Mouse (Mus musculus) forebrain, embryonic 12.5 days (tissue): ENCODE results near the gene Gm29735. TPM values are rescaled to one million over a fixed set of nuclear protein-coding genes. Genes with fewer than 3 reads are reported as not detected.
"Not testable (repeated sequence)": the region's sequence is repeated elsewhere in the genome, so short reads cannot be mapped to it uniquely, and the experiment has no call there.

Experiments
- ATAC-seq: fragments of 200-750 bp; cut with Nextera tagmentation; 2 replicates; pipeline ENCODE4 v1.8.0; 2017; ENCODE audit warnings: moderate TSS enrichment; ENCODE audit not compliant: low FRiP score
- H3K27ac ChIP-seq: fragments of 300-500 bp; sonication (generic); 2 replicates; pipeline ENCODE4 v1.5.1; 2016; ENCODE audit warnings: mild to moderate bottlenecking
- H3K27me3 ChIP-seq: fragments of 300-500 bp; sonication (generic); 2 replicates; pipeline ENCODE4 v1.6.1; 2016; ENCODE audit warnings: mild to moderate bottlenecking
- H3K36me3 ChIP-seq: fragments of 300-500 bp; sonication (generic); replicated peaks from 2 replicates; pipeline ENCODE4 v1.6.1; 2016; ENCODE audit warnings: mild to moderate bottlenecking
- H3K4me1 ChIP-seq: fragments of 300-500 bp; sonication (generic); 2 replicates; pipeline ENCODE4 v1.6.1; 2016
- H3K4me2 ChIP-seq: fragments of 300-500 bp; sonication (generic); 2 replicates; pipeline ENCODE4 v1.6.1; 2016; ENCODE audit warnings: mild to moderate bottlenecking, moderate library complexity
- H3K4me3 ChIP-seq: fragments of 300-500 bp; sonication (generic); replicated peaks from 2 replicates; pipeline ENCODE4 v1.5.1; 2016; ENCODE audit warnings: mild to moderate bottlenecking
- H3K9ac ChIP-seq: fragments of 300-500 bp; sonication (generic); 2 replicates; pipeline ENCODE4 v1.6.1; 2016; ENCODE audit warnings: mild to moderate bottlenecking
- H3K9me3 ChIP-seq: fragments of 300-500 bp; sonication (generic); 2 replicates; pipeline ENCODE4 v1.6.1; 2016
- WGBS: fragments of 180-500 bp; shearing (Covaris S2); methylation state at CpG from one replicate; pipeline ENCODE4 v1.1.7; 2016; 5-methylcytosine and 5-hydroxymethylcytosine counted together
- polyA plus RNA-seq: library from polyadenylated mRNA; unstranded; fragments of >200 nt; fragmentation: Nextera tagmentation; extraction: Ambion mirVana; gene quantifications from 2 replicates; pipeline ENCODE4 v1.2.1, GENCODE M21; 2016

Gene Gm29735
- polyA plus RNA-seq = not detected in 2 replicates

DNA sequence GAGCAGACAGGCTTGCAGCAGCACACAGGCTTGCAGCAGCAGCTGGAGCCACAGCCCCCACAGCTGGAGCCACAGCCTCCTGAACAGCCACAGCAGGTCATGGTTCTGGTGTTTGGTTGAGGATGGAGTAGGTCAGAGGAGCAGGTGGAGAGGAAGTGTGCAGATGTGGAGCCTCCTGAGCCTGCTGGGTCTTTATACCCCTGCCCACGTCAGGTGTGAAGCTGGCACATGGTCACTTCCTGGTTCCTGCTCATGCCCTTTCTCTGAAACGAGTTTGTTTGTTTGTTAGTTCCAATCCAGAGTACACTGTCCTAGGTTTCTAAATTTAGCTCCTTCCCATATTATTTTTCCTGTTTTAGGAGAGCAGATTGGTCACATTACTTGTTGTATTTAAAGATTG, at the start of gene Gm29735:
Gm29735 (minus strand) TSS at position 101 of the 400 bp plus-strand sequence.
- H3K4me1 ChIP-seq, H3K9me3 ChIP-seq, H3K9ac ChIP-seq, H3K36me3 ChIP-seq, H3K4me3 ChIP-seq, ATAC-seq, H3K27ac ChIP-seq, H3K27me3 ChIP-seq, H3K4me2 ChIP-seq: not testable (repeated sequence)
- WGBS = 52% methylated on average over 2 of the region's 2 CpGs

DNA sequence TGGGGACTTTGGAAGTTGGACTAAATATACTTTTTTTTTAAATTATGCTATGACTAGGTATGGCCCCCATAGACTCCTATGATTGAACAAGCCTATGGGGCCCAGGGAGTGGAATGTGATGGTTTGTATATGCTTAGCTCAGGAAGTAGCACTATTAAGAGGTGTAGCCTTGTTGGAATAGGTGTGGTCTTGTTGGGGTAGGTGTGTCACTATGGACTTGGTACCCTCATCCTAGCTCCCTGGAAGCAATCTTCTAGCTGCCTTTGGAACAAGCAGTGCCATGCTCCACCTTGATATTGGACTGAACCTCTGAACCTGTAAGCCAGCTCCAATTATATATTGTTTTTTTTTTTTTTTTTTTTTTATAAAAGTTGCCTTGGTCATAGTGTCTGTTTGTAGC, 48.6 kb upstream of the Gm29735 start:
- no peak for ATAC-seq

GRCm38 (mm10) chr7:142201064-142201463, 44.2 kb upstream of the Gm29735 start, which contains the start of gene Krtap5-3:
Krtap5-3 (plus strand) TSS chr7:142201364.
- Histone ChIP-seq H3K4me3 (no peak within 1 kb of the TSS), H3K9me3 (no peaks in the 10 kb centered on the region), H3K27ac (no peak within 1 kb of the TSS), H3K36me3 (no peaks in the 10 kb centered on the region), H3K4me2 (no peak within 1 kb of the TSS), H3K4me1 (no peaks in the 10 kb centered on the region), H3K9ac (no peak within 1 kb of the TSS), H3K27me3 (no peaks in the 10 kb centered on the region; the same call in 1 of the 2 replicates)
- WGBS = 83% methylated on average over 1 of the region's 1 CpGs
- no peak for ATAC-seq

More for the DNA sequence above, 48.6 kb upstream of the Gm29735 start:
- Histone ChIP-seq H3K4me2 (no peak overlapping the region), H3K4me3 (no peak overlapping the region), H3K36me3 (no peaks in the 10 kb centered on the region), H3K9me3 (no peaks in the 10 kb centered on the region), H3K27ac (no peak overlapping the region), H3K4me1 (no peaks in the 10 kb centered on the region), H3K9ac (no peak overlapping the region), H3K27me3 (no peaks in the 10 kb centered on the region)

DNA sequence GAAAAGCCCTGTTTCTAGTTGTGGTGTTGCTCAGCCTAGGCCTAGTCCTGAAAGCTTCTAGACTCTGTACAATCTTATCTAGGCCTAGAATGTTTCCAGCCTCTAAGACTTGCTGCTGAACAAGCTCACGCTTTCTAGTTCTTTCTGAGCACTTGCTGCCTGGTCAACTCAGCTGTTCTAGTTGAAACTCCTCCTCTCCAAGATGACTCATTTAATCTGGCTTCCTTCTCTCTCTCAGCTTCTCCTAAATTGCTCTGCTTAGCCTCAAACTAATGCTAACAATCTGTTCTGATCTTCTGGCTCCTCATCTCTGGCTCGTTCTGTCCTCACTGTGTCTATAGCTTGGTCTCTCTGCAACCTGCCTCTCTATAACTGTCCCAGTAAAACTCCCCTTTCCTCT, 41.8 kb upstream of the Gm29735 start:
- H3K4me2 ChIP-seq = no peak overlapping the region
- WGBS = 89% methylated on average over 2 of the region's 2 CpGs
- H3K4me1 ChIP-seq = no peaks in the 10 kb centered on the region
- no peak overlapping the region for H3K27ac ChIP-seq
- H3K9ac ChIP-seq = no peak overlapping the region
- no peak for ATAC-seq
- no peaks in the 10 kb centered on the region; the same call in 1 of the 2 replicates for H3K27me3 ChIP-seq
- H3K4me3 ChIP-seq = no peak overlapping the region
- no peaks in the 10 kb centered on the region for H3K9me3 ChIP-seq
- no peaks in the 10 kb centered on the region for H3K36me3 ChIP-seq

DNA sequence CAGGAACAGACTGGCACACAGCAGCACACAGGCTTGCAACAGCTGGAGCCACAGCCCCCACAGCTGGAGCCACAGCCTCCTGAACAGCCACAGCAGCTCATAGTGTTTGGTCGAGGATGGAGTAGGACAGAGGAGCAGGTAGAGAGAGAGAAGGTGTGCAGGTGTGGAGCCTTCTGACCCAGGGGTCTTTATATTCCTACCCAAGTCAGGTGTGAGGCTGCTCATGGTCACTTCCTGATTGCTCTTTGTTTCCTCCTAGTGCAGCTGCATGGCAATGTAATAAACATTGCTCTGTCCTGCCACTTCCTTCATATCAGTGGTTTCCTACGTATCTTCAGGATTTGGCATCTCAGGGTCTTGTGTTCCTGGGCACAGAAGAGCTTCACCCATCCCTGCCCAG, 33.4 kb upstream of the Gm29735 start, which contains the start of gene Gm10153:
Gm10153 (minus strand) TSS at position 101 of the 400 bp plus-strand sequence.
- Histone ChIP-seq H3K4me2 (no peak within 1 kb of the TSS), H3K27ac (no peak within 1 kb of the TSS), H3K9me3 (no peaks in the 10 kb centered on the region), H3K27me3 (peaks cover 10% of the 10 kb centered on the region; the same call in 1 of the 2 replicates), H3K4me1 (no peaks in the 10 kb centered on the region), H3K9ac (no peak within 1 kb of the TSS), H3K4me3 (no peak within 1 kb of the TSS), H3K36me3 (no peaks in the 10 kb centered on the region)
- ATAC-seq = no peak
- 55% methylated on average over 2 of the region's 2 CpGs for WGBS

GRCm38 (mm10) chr7:142188156-142188555, 31.2 kb upstream of the Gm29735 start:
- WGBS = 72% methylated on average over 2 of the region's 2 CpGs
- H3K4me3 ChIP-seq = no peak overlapping the region
- no peaks in the 10 kb centered on the region for H3K9me3 ChIP-seq
- H3K27ac ChIP-seq = no peak overlapping the region
- H3K4me1 ChIP-seq = no peaks in the 10 kb centered on the region
- ATAC-seq = no peak
- H3K27me3 ChIP-seq = peaks cover 10% of the 10 kb centered on the region; the same call in 1 of the 2 replicates
- no peak overlapping the region for H3K4me2 ChIP-seq
- no peaks in the 10 kb centered on the region for H3K36me3 ChIP-seq
- no peak overlapping the region for H3K9ac ChIP-seq

GRCm38 (mm10) chr7:142181021-142181420, 24.1 kb upstream of the Gm29735 start:
- Histone ChIP-seq H3K27ac (no peak overlapping the region), H3K4me3 (no peak overlapping the region), H3K4me1 (no peaks in the 10 kb centered on the region), H3K9ac (no peak overlapping the region), H3K9me3 (no peaks in the 10 kb centered on the region), H3K4me2 (no peak overlapping the region), H3K27me3 (no peaks in the 10 kb centered on the region), H3K36me3 (no peaks in the 10 kb centered on the region)
- no peak for ATAC-seq
- WGBS = 72% methylated on average over 1 of the region's 1 CpGs

DNA sequence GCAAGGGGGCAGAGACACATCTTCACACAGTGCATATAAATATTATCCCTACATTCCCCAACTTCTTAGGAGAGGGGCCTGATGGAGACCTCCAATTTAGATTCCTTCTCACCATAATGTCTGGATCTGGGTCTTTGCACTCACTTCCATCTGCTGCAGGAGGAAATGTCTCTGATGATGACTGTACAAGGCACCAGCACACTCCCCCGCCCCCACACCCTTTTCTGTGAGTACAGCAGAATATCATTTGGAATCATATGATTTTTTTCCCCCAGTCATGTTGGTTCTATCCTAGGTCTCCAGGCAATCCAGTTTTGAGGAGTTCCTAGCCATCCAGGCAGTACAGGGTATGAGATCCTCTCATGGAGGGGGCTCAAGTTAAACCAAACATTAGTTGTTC, 21.8 kb upstream of the Gm29735 start:
- Histone ChIP-seq H3K4me2 (no peak overlapping the region), H3K36me3 (no peaks in the 10 kb centered on the region), H3K9me3 (no peaks in the 10 kb centered on the region), H3K9ac (no peak overlapping the region), H3K27ac (no peak overlapping the region), H3K27me3 (no peaks in the 10 kb centered on the region), H3K4me3 (no peak overlapping the region), H3K4me1 (no peaks in the 10 kb centered on the region)
- WGBS = 68% methylated on average over 1 of the region's 1 CpGs
- no peak for ATAC-seq

GRCm38 (mm10) chr7:142175905-142176304, 19.0 kb upstream of the Gm29735 start, which contains the start of gene Krtap5-2:
Krtap5-2 (minus strand) TSS chr7:142176005.
- not testable (repeated sequence) for H3K4me3 ChIP-seq, H3K27ac ChIP-seq, H3K36me3 ChIP-seq, H3K9ac ChIP-seq, H3K4me2 ChIP-seq, H3K9me3 ChIP-seq, ATAC-seq, H3K4me1 ChIP-seq, H3K27me3 ChIP-seq

GRCm38 (mm10) chr7:142169836-142170235, 12.9 kb upstream of the Gm29735 start:
- Histone ChIP-seq H3K9me3 (no peaks in the 10 kb centered on the region), H3K27me3 (no peaks in the 10 kb centered on the region), H3K36me3 (no peaks in the 10 kb centered on the region), H3K4me3 (no peak overlapping the region), H3K4me1 (no peaks in the 10 kb centered on the region), H3K4me2 (no peak overlapping the region), H3K9ac (no peak overlapping the region), H3K27ac (no peak overlapping the region)
- WGBS = 52% methylated on average over 3 of the region's 3 CpGs
- no peak for ATAC-seq

GRCm38 (mm10) chr7:142165639-142166038, 8.7 kb upstream of the Gm29735 start, which contains the start of gene Gm4553:
Gm4553 (minus strand) TSS chr7:142165739.
- not testable (repeated sequence) for H3K27ac ChIP-seq, H3K9ac ChIP-seq, ATAC-seq, H3K9me3 ChIP-seq, H3K4me1 ChIP-seq, H3K4me2 ChIP-seq, H3K27me3 ChIP-seq, H3K4me3 ChIP-seq, H3K36me3 ChIP-seq

DNA sequence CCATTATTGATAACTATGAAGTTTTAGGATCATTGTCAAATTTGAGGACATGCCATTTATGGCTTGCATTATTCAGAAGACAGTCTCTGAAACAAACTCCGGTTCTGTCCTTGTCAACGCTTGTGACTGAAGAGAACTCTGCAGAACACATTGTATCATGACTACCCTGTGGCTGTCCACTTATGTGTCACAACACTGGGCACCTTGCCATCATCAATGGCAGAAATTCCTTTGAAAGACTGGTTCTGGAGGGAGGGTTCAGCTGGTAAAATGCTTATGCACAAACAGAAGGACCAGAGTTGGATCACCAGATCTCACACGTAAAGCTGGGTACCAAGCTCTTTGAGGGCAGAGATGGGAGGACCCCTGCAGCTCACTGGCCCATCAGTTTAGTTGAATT, 2.5 kb upstream of the Gm29735 start:
- no peaks in the 10 kb centered on the region for H3K4me1 ChIP-seq
- ATAC-seq = no peak
- H3K36me3 ChIP-seq = no peaks in the 10 kb centered on the region
- no peaks in the 10 kb centered on the region for H3K27me3 ChIP-seq
- H3K9ac ChIP-seq = no peak overlapping the region
- no peaks in the 10 kb centered on the region for H3K9me3 ChIP-seq
- no peak overlapping the region for H3K4me2 ChIP-seq
- no peak overlapping the region for H3K27ac ChIP-seq
- no peak overlapping the region for H3K4me3 ChIP-seq
- WGBS = 88% methylated on average over 3 of the region's 3 CpGs

DNA sequence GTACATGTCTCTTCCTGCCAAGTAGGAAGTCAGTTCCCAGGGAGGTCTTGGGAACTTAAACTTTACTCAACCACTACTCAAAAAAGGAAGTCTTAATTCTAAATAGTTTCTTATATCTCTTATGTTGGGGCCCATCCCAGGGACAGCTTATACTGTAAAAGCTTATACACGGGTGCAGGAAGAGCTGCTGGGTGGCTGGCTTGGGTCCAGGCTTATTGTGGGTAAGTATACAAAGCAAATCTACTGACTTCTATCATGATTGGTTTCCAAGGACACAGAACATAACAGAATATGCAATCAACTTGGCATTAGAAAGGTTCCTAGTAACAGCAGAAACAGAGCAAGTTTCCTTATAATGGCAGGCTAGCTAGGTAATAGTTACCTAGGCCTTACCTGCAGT, 1.6 kb downstream of the Gm29735 start:
- Histone ChIP-seq H3K36me3 (no peaks in the 10 kb centered on the region), H3K27me3 (no peaks in the 10 kb centered on the region), H3K9ac (no peak overlapping the region), H3K9me3 (no peaks in the 10 kb centered on the region), H3K4me1 (no peaks in the 10 kb centered on the region), H3K4me3 (no peak overlapping the region), H3K27ac (no peak overlapping the region), H3K4me2 (no peak overlapping the region)
- no peak for ATAC-seq
- WGBS = 62% methylated on average over 1 of the region's 1 CpGs
